Mouse (Mus musculus) MEL (cell line): Measurements from ENCODE around the gene Slc3a1. TPM values are rescaled to one million over a fixed set of nuclear protein-coding genes. Genes with fewer than 3 reads are reported as not detected.

ENCODE experiments used
- DNase-seq: peaks from one replicate; pipeline ENCODE4 v3.0.0; 2011; ENCODE audit warnings: low read depth, low spot score
- H3K27ac ChIP-seq: 2 replicates; pipeline ENCODE4 v1.5.1; 2012; ENCODE audit warnings: low read depth, mild to moderate bottlenecking, control low read depth, low read length, moderate library complexity; ENCODE audit not compliant: control insufficient read depth
- H3K27me3 ChIP-seq, 2 experiments: fragments of 150-350 bp in 1 of 2; sonication (generic) in 1 of 2; 2 replicates each; pipeline ENCODE4 v1.6.1; 2012; ENCODE audit warnings: low read length in 2 of 2, mild to moderate bottlenecking in 2 of 2, improper control_type of control experiment in 1 of 2, moderate library complexity in 1 of 2; ENCODE audit not compliant: insufficient read depth in 2 of 2, control insufficient read depth in 1 of 2
- H3K36me3 ChIP-seq, 2 experiments: 2 replicates each; pipeline ENCODE4 v1.6.1; 2012 to 2014; ENCODE audit warnings: low read length in 2 of 2, improper control_type of control experiment in 1 of 2, inconsistent platforms in 1 of 2, mild to moderate bottlenecking in 1 of 2; ENCODE audit not compliant: insufficient read depth in 2 of 2, control insufficient read depth in 1 of 2
- H3K4me1 ChIP-seq, 2 experiments: fragments of 150-350 bp in 1 of 2; sonication (generic) in 1 of 2; 2 replicates each; pipeline ENCODE4 v1.6.1; 2012; ENCODE audit warnings: low read length in 2 of 2, improper control_type of control experiment in 1 of 2, mild to moderate bottlenecking in 1 of 2; ENCODE audit not compliant: insufficient read depth in 2 of 2, control insufficient read depth in 1 of 2
- H3K4me3 ChIP-seq, 2 experiments: fragments of 150-350 bp in 1 of 2; sonication (generic) in 1 of 2; 2 replicates each; pipeline ENCODE4 v1.5.1; 2012; ENCODE audit warnings: low read depth in 2 of 2, low read length in 2 of 2, mild to moderate bottlenecking in 2 of 2, moderate library complexity in 2 of 2, control low read depth in 1 of 2, improper control_type of control experiment in 1 of 2; ENCODE audit not compliant: control insufficient read depth in 1 of 2, insufficient read depth in 1 of 2
- H3K79me2 ChIP-seq: 2 replicates; pipeline ENCODE4 v1.6.1; 2012; ENCODE audit warnings: mild to moderate bottlenecking, low read length, moderate library complexity; ENCODE audit not compliant: control insufficient read depth, poor library complexity, insufficient read depth
- H3K9ac ChIP-seq: 2 replicates; pipeline ENCODE4 v1.6.1; 2012; ENCODE audit warnings: low read depth, mild to moderate bottlenecking, control low read depth, low read length, moderate library complexity; ENCODE audit not compliant: control insufficient read depth, poor library complexity, severe bottlenecking
- H3K9me3 ChIP-seq: fragments of 150-350 bp; sonication (generic); replicated peaks from 2 replicates; pipeline ENCODE4 v1.6.1; 2012; ENCODE audit warnings: mild to moderate bottlenecking, low read length, improper control_type of control experiment, moderate library complexity; ENCODE audit not compliant: insufficient read depth
- BHLHE40 ChIP-seq: IDR thresholded peaks from 2 replicates; pipeline ENCODE4 v1.6.1; 2012; ENCODE audit warnings: low read depth, mild to moderate bottlenecking, inconsistent platforms, low read length, improper control_type of control experiment, borderline replicate concordance
- CTCF ChIP-seq, 3 experiments: IDR thresholded peaks in 2 of 3; conservative IDR thresholded peaks in 1 of 3; 2 replicates each; pipeline ENCODE4 v1.5.1; 2011 to 2012; ENCODE audit warnings: low read length in 3 of 3, low read depth in 2 of 3, mild to moderate bottlenecking in 2 of 3, improper control_type of control experiment in 1 of 3, inconsistent platforms in 1 of 3, mixed read lengths in 1 of 3, moderate library complexity in 1 of 3; ENCODE audit not compliant: control insufficient read depth in 1 of 3, insufficient read depth in 1 of 3, poor library complexity in 1 of 3, severe bottlenecking in 1 of 3
- E2F4 ChIP-seq: IDR thresholded peaks from 2 replicates; pipeline ENCODE4 v1.6.1; 2011; ENCODE audit warnings: low read depth, low read length, improper control_type of control experiment, borderline replicate concordance
- ELF1 ChIP-seq: IDR thresholded peaks from 2 replicates; pipeline ENCODE4 v1.6.1; 2014; ENCODE audit warnings: low read depth, mild to moderate bottlenecking, inconsistent platforms, low read length, improper control_type of control experiment, moderate library complexity
- EP300 ChIP-seq, 2 experiments: IDR thresholded peaks; 2 replicates each; pipeline ENCODE4 v1.6.1; 2011; ENCODE audit warnings: improper control_type of control experiment in 2 of 2, low read length in 2 of 2, low read depth in 1 of 2, mild to moderate bottlenecking in 1 of 2
- HCFC1 ChIP-seq: IDR thresholded peaks from 2 replicates; pipeline ENCODE4 v1.6.1; 2012; ENCODE audit warnings: low read depth, mild to moderate bottlenecking, inconsistent platforms, low read length, improper control_type of control experiment, moderate library complexity
- KAT2A ChIP-seq: conservative IDR thresholded peaks from 2 replicates; pipeline ENCODE4 v1.6.1; 2012; ENCODE audit warnings: low read depth, low read length, improper control_type of control experiment, inconsistent platforms
- MAFK ChIP-seq: IDR thresholded peaks from 2 replicates; pipeline ENCODE4 v1.6.1; 2011; ENCODE audit warnings: low read depth, mild to moderate bottlenecking, low read length, improper control_type of control experiment, borderline replicate concordance
- MAZ ChIP-seq: IDR thresholded peaks from 2 replicates; pipeline ENCODE4 v1.6.1; 2012; ENCODE audit warnings: low read depth, mild to moderate bottlenecking, inconsistent platforms, low read length, improper control_type of control experiment
- MEF2A ChIP-seq: IDR thresholded peaks from 2 replicates; pipeline ENCODE4 v1.6.1; 2014; ENCODE audit warnings: low read depth, mild to moderate bottlenecking, inconsistent platforms, low read length, improper control_type of control experiment; ENCODE audit not compliant: poor library complexity, insufficient replicate concordance, severe bottlenecking; ENCODE audit errors: extremely low read depth
- MXI1 ChIP-seq: IDR thresholded peaks from 2 replicates; pipeline ENCODE4 v1.6.1; 2011; ENCODE audit warnings: mild to moderate bottlenecking, low read depth, low read length, improper control_type of control experiment
- MYB ChIP-seq: IDR thresholded peaks from 2 replicates; pipeline ENCODE4 v1.6.1; 2011; ENCODE audit warnings: mild to moderate bottlenecking, low read depth, low read length, improper control_type of control experiment
- NELFE ChIP-seq: IDR thresholded peaks from 2 replicates; pipeline ENCODE4 v1.6.1; 2011; ENCODE audit warnings: low read depth, low read length, improper control_type of control experiment
- NRF1 ChIP-seq: IDR thresholded peaks from 2 replicates; pipeline ENCODE4 v1.6.1; 2014; ENCODE audit warnings: low read depth, mild to moderate bottlenecking, inconsistent platforms, low read length, improper control_type of control experiment, moderate library complexity; ENCODE audit not compliant: poor library complexity, insufficient read depth, severe bottlenecking
- POLR2AphosphoS2 ChIP-seq: IDR thresholded peaks from 2 replicates; pipeline ENCODE4 v1.6.1; 2011; ENCODE audit warnings: low read length, improper control_type of control experiment
- POLR2AphosphoS5 ChIP-seq: IDR thresholded peaks from 2 replicates; pipeline ENCODE4 v1.6.1; 2012; ENCODE audit warnings: low read depth, borderline replicate concordance, mild to moderate bottlenecking, inconsistent platforms, low read length, moderate library complexity, mixed read lengths
- RAD21 ChIP-seq: IDR thresholded peaks from 2 replicates; pipeline ENCODE4 v1.6.1; 2011; ENCODE audit warnings: mild to moderate bottlenecking, low read depth, low read length, improper control_type of control experiment
- RCOR1 ChIP-seq: IDR thresholded peaks from 2 replicates; pipeline ENCODE4 v1.6.1; 2012; ENCODE audit warnings: low read depth, mild to moderate bottlenecking, inconsistent platforms, low read length, improper control_type of control experiment
- SMC3 ChIP-seq: IDR thresholded peaks from 2 replicates; pipeline ENCODE4 v1.6.1; 2011; ENCODE audit warnings: low read depth, low read length, improper control_type of control experiment
- TCF12 ChIP-seq: IDR thresholded peaks from 2 replicates; pipeline ENCODE4 v1.6.1; 2014; ENCODE audit warnings: low read depth, mild to moderate bottlenecking, inconsistent platforms, low read length, improper control_type of control experiment, moderate library complexity
- UBTF ChIP-seq: IDR thresholded peaks from 2 replicates; pipeline ENCODE4 v1.6.1; 2012; ENCODE audit warnings: low read depth, mild to moderate bottlenecking, inconsistent platforms, low read length, improper control_type of control experiment, moderate library complexity, borderline replicate concordance; ENCODE audit not compliant: insufficient read depth
- ZKSCAN1 ChIP-seq: IDR thresholded peaks from 2 replicates; pipeline ENCODE4 v1.6.1; 2012; ENCODE audit warnings: low read depth, mild to moderate bottlenecking, inconsistent platforms, low read length, improper control_type of control experiment, moderate library complexity
- ZNF384 ChIP-seq: IDR thresholded peaks from 2 replicates; pipeline ENCODE4 v1.6.1; 2012; ENCODE audit warnings: low read depth, mild to moderate bottlenecking, inconsistent platforms, low read length, improper control_type of control experiment
- polyA plus RNA-seq, 2 experiments: library from polyadenylated mRNA; stranded (reverse) in 1 of 2; unstranded in 1 of 2; fragments of >175 nt in 1 of 2; fragments of >200 nt in 1 of 2; gene quantifications; 2 replicates each; pipeline versions ENCODE4 v1.2.1 to v1.2.4; 2012; ENCODE audit warnings: low replicate concordance in 2 of 2, low read depth in 1 of 2; ENCODE audit not compliant: insufficient read length in 2 of 2, insufficient read depth in 1 of 2, missing spikeins in 1 of 2
- total RNA-seq: library from RNA; depleted of rRNA; stranded (reverse); fragments of 300-350 nt; gene quantifications from 2 replicates; pipeline ENCODE4 v1.2.3, GENCODE M21; 2012

The Slc3a1 gene
- total and polyA plus RNA-seq, 3 experiments, result 0.08 TPM; not detected in 1

- Histone ChIP-seq H3K4me1 (no peaks in the 10 kb centered on the region), H3K27ac (no peak overlapping the region), H3K9me3 (no peaks in the 10 kb centered on the region), H3K36me3 (no peaks in the 10 kb centered on the region), H3K79me2 (no peaks in the 10 kb centered on the region), H3K4me3 (no peak overlapping the region), H3K27me3 (no peaks in the 10 kb centered on the region), H3K9ac (no peak overlapping the region)
- no peak for DNase-seq
- TF ChIP-seq NRF1 (no peak), CTCF (IDR thresholded peaks at IDR 0.05 in 2 of 3, conservative IDR thresholded peaks at IDR 0.05 in 1 of 3; ENCODE audit: control insufficient read depth in 1 of 3, insufficient read depth in 1 of 3, low read depth in 2 of 3, low read length in 3 of 3, poor library complexity in 1 of 3, severe bottlenecking in 1 of 3) (0 out of 6 replicates have a peak, but pooled peaks of 2 of the 3 experiments have one; percentile 8 to 9)
Observed at GRCm38 (mm10) chr17:85045160-85045559, 17.0 kb downstream of the Slc3a1 start.

- DNase-seq, result no peak
- Histone ChIP-seq H3K36me3 (no peaks in the 10 kb centered on the region), H3K4me1 (no peaks in the 10 kb centered on the region), H3K9me3 (no peaks in the 10 kb centered on the region), H3K27ac (no peak overlapping the region)
- TF ChIP-seq MXI1 (no peak), MAFK (no peak), MYB (no peak), MEF2A (no peak), ZNF384 (no peak), MAZ (no peak), EP300 (IDR thresholded peaks at IDR 0.05; ENCODE audit: low read depth in 1 of 2, low read length in 2 of 2) (no peak)
- TF ChIP-seq, all 39 proteins: peak for 0
- Histone ChIP-seq H3K4me3 (no peak overlapping the region), H3K9ac (no peak overlapping the region), H3K27me3 (no peaks in the 10 kb centered on the region), H3K79me2 (no peaks in the 10 kb centered on the region)
Observed at GRCm38 (mm10) chr17:85048379-85048778, 20.2 kb downstream of the Slc3a1 start.

GRCm38 (mm10) chr17:85058276-85058675 lies 30.1 kb downstream of the Slc3a1 start:
- no peak overlapping the region for H3K9ac ChIP-seq
- no peaks in the 10 kb centered on the region for H3K9me3 ChIP-seq
- H3K36me3 ChIP-seq, result no peaks in the 10 kb centered on the region
- H3K27me3 ChIP-seq, result no peaks in the 10 kb centered on the region
- no peak for DNase-seq
- H3K4me1 ChIP-seq, result no peaks in the 10 kb centered on the region
- H3K27ac ChIP-seq, result no peak overlapping the region
- no peaks in the 10 kb centered on the region for H3K79me2 ChIP-seq
- H3K4me3 ChIP-seq, result no peak overlapping the region
- TF ChIP-seq POLR2AphosphoS5 (no peak), KAT2A (no peak), RCOR1 (no peak), RAD21 (no peak), ZKSCAN1 (no peak), UBTF (no peak), NELFE (no peak), TCF12 (no peak), BHLHE40 (no peak), E2F4 (no peak), SMC3 (no peak), NRF1 (no peak), MXI1 (no peak), POLR2AphosphoS2 (no peak), HCFC1 (no peak), ELF1 (no peak), MAZ (no peak)
